ENCODE assay signal across 8 mouse cellular contexts in the genomic region with DNA sequence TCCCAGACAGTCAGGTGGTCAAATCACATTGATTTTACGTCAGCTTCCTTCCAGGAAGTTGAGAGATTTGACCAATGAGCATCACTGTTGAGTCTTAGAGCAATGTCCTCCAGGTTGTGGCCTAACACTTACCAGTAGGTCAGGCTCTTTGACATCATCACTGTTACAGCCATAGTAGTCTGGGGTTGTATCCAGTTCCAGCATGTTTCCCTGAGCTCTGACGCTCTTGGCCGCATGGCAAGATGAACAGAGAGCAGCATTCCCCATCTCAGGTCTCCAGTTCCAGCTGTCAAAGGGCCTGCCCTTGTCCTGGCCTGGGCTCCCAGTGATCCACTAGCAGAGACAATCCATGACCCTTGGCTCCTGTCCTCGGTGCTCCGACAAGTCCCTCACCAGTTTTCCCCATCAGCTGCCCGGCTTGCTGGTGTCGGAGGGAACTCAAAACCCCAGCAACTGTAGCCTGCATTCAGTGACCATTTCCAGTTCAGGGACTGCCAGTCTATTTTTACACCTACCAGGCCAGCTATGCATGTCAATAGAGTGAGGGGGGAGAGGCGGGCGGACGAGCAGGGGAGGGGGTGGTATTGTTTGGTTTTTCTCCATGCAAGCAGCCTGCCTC.
DNase-seq lines count a peak whose midpoint lies in the region; ATAC-seq and TF ChIP-seq lines count a peak whose summit lies in the region.

No protein-coding gene starts in this region.

- H3K4me2 ChIP-seq in hindbrain, embryonic 13.5 days, result no peak overlapping the region
- peak overlapping the region; percentile 37 for H3K4me2 ChIP-seq in liver, embryonic 13.5 days

- peak; percentile 49; the same call in 1 of the 2 replicates for ATAC-seq in hindbrain, embryonic 13.5 days (ENCODE audit: low FRiP score)
- ATAC-seq in liver, embryonic 13.5 days (ENCODE audit: low read depth), result peak; percentile 59

- H3K4me1 ChIP-seq in hindbrain, embryonic 13.5 days (replicated peaks), result peaks cover 20% of the 10 kb centered on the region
- no peaks in the 10 kb centered on the region for H3K4me1 ChIP-seq in liver, embryonic 13.5 days (replicated peaks)

- intact Hi-C loops in gastrocnemius, adult 2 months (cut with DNase I), result no loop called here

- peak overlapping the region; percentile 69 for H3K4me3 ChIP-seq in gastrocnemius, adult 2 months
- no peak overlapping the region for H3K4me3 ChIP-seq in hindbrain, embryonic 13.5 days
- H3K4me3 ChIP-seq in liver, embryonic 13.5 days (replicated peaks), result no peak overlapping the region

- no peaks in the 10 kb centered on the region for H3K36me3 ChIP-seq in hindbrain, embryonic 13.5 days
- H3K36me3 ChIP-seq in liver, embryonic 13.5 days, result no peaks in the 10 kb centered on the region

- no peaks in the 10 kb centered on the region for H3K27me3 ChIP-seq in hindbrain, embryonic 13.5 days
- H3K27me3 ChIP-seq in liver, embryonic 13.5 days, result no peaks in the 10 kb centered on the region

- no peak for TF ChIP-seq CTCF in gastrocnemius, adult 2 months (IDR thresholded peaks at IDR 0.05)

- peak; percentile 26 for DNase-seq in embryo, embryonic 10.5 days (ENCODE audit: low spot score)
- DNase-seq in gastrocnemius, adult 2 months, result peak; percentile 77
- DNase-seq in liver, embryonic 13.5 days, result no peak
- no peak for DNase-seq in right cerebral cortex, adult 18-20 months
- no peak for DNase-seq in left cerebral cortex, adult 8-10 months (ENCODE audit: low spot score in 2 of 2)
- DNase-seq in cerebellum, postnatal 25 days, result no peak
- no peak for DNase-seq in lung, postnatal 25 days (ENCODE audit: low spot score)

- 30% methylated on average over 10 of the region's 10 CpGs for WGBS in hindbrain, embryonic 13.5 days
- 68% methylated on average over 10 of the region's 10 CpGs for WGBS in liver, embryonic 13.5 days (ENCODE audit: insufficient replicate concordance)

- H3K9ac ChIP-seq in hindbrain, embryonic 13.5 days, result no peak overlapping the region
- no peak overlapping the region for H3K9ac ChIP-seq in liver, embryonic 13.5 days

- peak overlapping the region; percentile 93 for H3K27ac ChIP-seq in gastrocnemius, adult 2 months
- H3K27ac ChIP-seq in hindbrain, embryonic 13.5 days, result no peak overlapping the region
- peak overlapping the region; percentile 69 for H3K27ac ChIP-seq in liver, embryonic 13.5 days

- H3K9me3 ChIP-seq in hindbrain, embryonic 13.5 days, result no peaks in the 10 kb centered on the region
- H3K9me3 ChIP-seq in liver, embryonic 13.5 days (replicated peaks), result no peaks in the 10 kb centered on the region

Comparison
In these comparisons a context has a peak if more than half of its experiments do, and no peak if none do; other contexts are left out.
1. DNase-seq: peak in embryo, embryonic 10.5 days (single experiment) and gastrocnemius, adult 2 months (single experiment); none in liver, embryonic 13.5 days (single experiment), right cerebral cortex, adult 18-20 months (single experiment), left cerebral cortex, adult 8-10 months (0 of 2), cerebellum, postnatal 25 days (0 of 2) and lung, postnatal 25 days (single experiment).